9 mouse cellular contexts compared by ENCODE assay signal in the genomic region with DNA sequence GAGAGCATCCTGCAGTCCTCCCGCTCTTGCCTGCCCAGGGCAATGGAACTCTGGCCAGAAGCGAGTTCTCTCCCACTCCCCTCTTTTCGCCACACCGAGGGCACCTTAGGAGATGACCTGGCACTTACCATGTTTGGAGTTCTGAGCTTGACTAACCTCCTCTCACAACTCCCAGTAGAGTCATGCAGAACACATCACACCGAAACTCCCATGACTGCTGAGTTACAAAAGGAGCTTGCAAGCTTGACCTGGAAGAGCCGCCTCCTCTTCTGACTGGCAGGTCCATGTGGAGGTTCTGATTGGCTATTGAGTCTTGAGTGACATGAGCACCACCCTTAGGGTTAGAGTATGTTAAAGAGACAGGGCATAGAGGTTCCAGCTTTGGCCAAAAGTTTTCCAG. TPM values are rescaled to one million over a fixed set of nuclear protein-coding genes. Genes with fewer than 3 reads are reported as not detected.
A peak's percentile ranks its signal among the peaks of the same experiment; 100 is the strongest.
DNase-seq lines count a peak whose midpoint lies in the region; ATAC-seq lines count a peak whose summit lies in the region.
"Not testable (repeated sequence)": the region's sequence is repeated elsewhere in the genome, so short reads cannot be mapped to it uniquely, and the experiment has no call there.
"Had no signal": no experiment of that assay in that cellular context is flagged by ENCODE, and none has a peak within 500 bp of the region (broad histone marks: within the 10 kb centered on the region; RNA-seq: fewer than 3 reads in every experiment).

A gene (minus strand): TSS at position 225 of the 400 bp plus-strand sequence.

- not testable (repeated sequence) for H3K27ac ChIP-seq in forebrain, embryonic 11.5 days (ENCODE audit: low read depth, low read length); heart, embryonic 13.5 days (replicated peaks); lung, embryonic 15.5 days

- H3K9me3 ChIP-seq in forebrain, embryonic 11.5 days (ENCODE audit: control insufficient read depth, low read length); heart, embryonic 13.5 days; lung, embryonic 15.5 days: not testable (repeated sequence)

- 41% methylated on average over 6 of the region's 6 CpGs for WGBS in forebrain, embryonic 11.5 days
- WGBS in heart, embryonic 13.5 days: 23% methylated on average over 6 of the region's 6 CpGs
- WGBS in lung, embryonic 15.5 days: 25% methylated on average over 6 of the region's 6 CpGs

- intact Hi-C loops in left cerebral cortex, postnatal 10 days (cut with DNase I): not testable (repeated sequence)

- ATAC-seq in forebrain, embryonic 11.5 days (replicated peaks; ENCODE audit: low FRiP score); heart, embryonic 13.5 days (ENCODE audit: extremely low read depth, insufficient number of reproducible peaks, low FRiP score, low TSS enrichment); lung, embryonic 15.5 days (ENCODE audit: borderline replicate concordance, extremely low read depth, low FRiP score, low TSS enrichment): not testable (repeated sequence)

- not testable (repeated sequence) for H3K36me3 ChIP-seq in forebrain, embryonic 11.5 days (ENCODE audit: control insufficient read depth, insufficient read depth, low read length); heart, embryonic 13.5 days; lung, embryonic 15.5 days

- H3K4me1 ChIP-seq in forebrain, embryonic 11.5 days (replicated peaks; ENCODE audit: control insufficient read depth, insufficient read depth, low read length); heart, embryonic 13.5 days; lung, embryonic 15.5 days: not testable (repeated sequence)

- H3K4me3 ChIP-seq in forebrain, embryonic 11.5 days (ENCODE audit: low read depth, low read length): not testable (repeated sequence)
- H3K4me3 ChIP-seq in heart, embryonic 13.5 days: peak within 1 kb of the TSS; percentile 51
- H3K4me3 ChIP-seq in lung, embryonic 15.5 days: peak within 1 kb of the TSS; percentile 39

- not testable (repeated sequence) for H3K9ac ChIP-seq in forebrain, embryonic 11.5 days (ENCODE audit: low read length); lung, embryonic 15.5 days
- H3K9ac ChIP-seq in heart, embryonic 13.5 days: 0 out of 2 replicates have a peak within 1 kb of the TSS, but pooled peaks have one; percentile 50

- H3K4me2 ChIP-seq in forebrain, embryonic 11.5 days (ENCODE audit: low read depth, low read length, severe bottlenecking): not testable (repeated sequence)
- peak within 1 kb of the TSS; percentile 52 for H3K4me2 ChIP-seq in heart, embryonic 13.5 days
- H3K4me2 ChIP-seq in lung, embryonic 15.5 days: 0 out of 2 replicates have a peak within 1 kb of the TSS, but pooled peaks have one; percentile 29

- H3K27me3 ChIP-seq in forebrain, embryonic 11.5 days (ENCODE audit: control insufficient read depth, insufficient read depth, low read length); heart, embryonic 13.5 days (replicated peaks); lung, embryonic 15.5 days: not testable (repeated sequence)

- peak; percentile 52 for DNase-seq in MN1 (ENCODE audit: low spot score)
- peak; percentile 2 for DNase-seq in cerebellum, adult 11 months
- DNase-seq in forebrain, embryonic 11.5 days (ENCODE audit: low spot score): peak; percentile 41
- DNase-seq in kidney, adult 18-20 months: peak; percentile 6
- not testable (repeated sequence) for DNase-seq in left cerebral cortex, postnatal 10 days (ENCODE audit: extremely low spot score in 1 of 2, low spot score in 2 of 2)
- peak; percentile 8 for DNase-seq in retina, embryonic 14.5 days (ENCODE audit: low spot score)

RNA-seq across cellular contexts. Expression of the gene that starts here (rescaled TPM):
- polyA plus RNA-seq in forebrain, embryonic 11.5 days (2014; fragmentation: Nextera tagmentation; extraction: Ambion mirVana): 11.3 and 12.5 TPM in 2 replicates
- polyA plus RNA-seq in heart, embryonic 13.5 days (2015; fragmentation: Nextera tagmentation; extraction: Ambion mirVana): 6.7 and 9.0 TPM in 2 replicates
- 10 to 100 TPM; 28.4 to 30.6 TPM for total RNA-seq in left cerebral cortex, postnatal 10 days (2021)
- polyA plus RNA-seq in lung, embryonic 15.5 days (2015; fragmentation: Nextera tagmentation; extraction: Ambion mirVana): 12.3 and 14.0 TPM in 2 replicates
- polyA plus RNA-seq: testis, adult 2 months had no signal
